Mouse (Mus musculus) heart, embryonic 14.5 days (tissue): ENCODE measurements around the gene Dst. TPM values are rescaled to one million over a fixed set of nuclear protein-coding genes. Genes with fewer than 3 reads are reported as not detected.
"Not testable (repeated sequence)": the region's sequence is repeated elsewhere in the genome, so short reads cannot be mapped to it uniquely, and the experiment has no call there.

ENCODE experiments used
- ATAC-seq: fragments of 200-750 bp; cut with Nextera tagmentation; 2 replicates; pipeline ENCODE4 v1.8.0; 2017; ENCODE audit warnings: low read depth, moderate TSS enrichment; ENCODE audit not compliant: insufficient number of reproducible peaks, insufficient read depth, low FRiP score
- H3K27ac ChIP-seq, 2 experiments: fragments of 200-500 bp in 1 of 2; fragments of 300-500 bp in 1 of 2; sonication (generic) in 1 of 2; replicated peaks in 1 of 2; 2 replicates each; pipeline ENCODE4 v1.5.1; 2012 to 2014; ENCODE audit warnings: low read depth in 2 of 2, low read length in 2 of 2, control low read depth in 1 of 2, mild to moderate bottlenecking in 1 of 2, mixed read lengths in 1 of 2; ENCODE audit not compliant: control insufficient read depth in 1 of 2, insufficient read depth in 1 of 2
- H3K27me3 ChIP-seq: fragments of 300-500 bp; sonication (generic); 2 replicates; pipeline ENCODE4 v1.6.1; 2014; ENCODE audit warnings: mild to moderate bottlenecking, low read length, control low read depth; ENCODE audit not compliant: control insufficient read depth, insufficient read depth
- H3K36me3 ChIP-seq: fragments of 300-500 bp; sonication (generic); 2 replicates; pipeline ENCODE4 v1.6.1; 2014; ENCODE audit warnings: mild to moderate bottlenecking, control low read depth, low read length, mixed read lengths; ENCODE audit not compliant: control insufficient read depth, insufficient read depth
- H3K4me1 ChIP-seq, 2 experiments: fragments of 200-500 bp in 1 of 2; fragments of 300-500 bp in 1 of 2; sonication (generic) in 1 of 2; 2 replicates each; pipeline ENCODE4 v1.6.1; 2012 to 2014; ENCODE audit warnings: low read length in 2 of 2, control low read depth in 1 of 2, mixed read lengths in 1 of 2; ENCODE audit not compliant: control insufficient read depth in 2 of 2, insufficient read depth in 2 of 2
- H3K4me2 ChIP-seq: fragments of 300-500 bp; sonication (generic); 2 replicates; pipeline ENCODE4 v1.6.1; 2014; ENCODE audit warnings: mild to moderate bottlenecking, low read length
- H3K4me3 ChIP-seq, 2 experiments: fragments of 200-500 bp in 1 of 2; fragments of 300-500 bp in 1 of 2; sonication (generic) in 1 of 2; 2 replicates each; pipeline ENCODE4 v1.5.1; 2012 to 2014; ENCODE audit warnings: low read length in 2 of 2, mild to moderate bottlenecking in 2 of 2, control low read depth in 1 of 2, low read depth in 1 of 2, moderate library complexity in 1 of 2; ENCODE audit not compliant: control insufficient read depth in 1 of 2, insufficient read depth in 1 of 2
- H3K9ac ChIP-seq: fragments of 300-500 bp; sonication (generic); 2 replicates; pipeline ENCODE4 v1.6.1; 2014; ENCODE audit warnings: mild to moderate bottlenecking, low read length
- H3K9me3 ChIP-seq: fragments of 300-500 bp; sonication (generic); 2 replicates; pipeline ENCODE4 v1.6.1; 2016; ENCODE audit warnings: low read length, control low read depth; ENCODE audit not compliant: control insufficient read depth
- WGBS: fragments of 180-500 bp; shearing (Covaris S2); extraction: QIAGEN DNeasy Blood & Tissue Kit; methylation state at CpG from one replicate; pipeline ENCODE4 v1.1.7; 2014; 5-methylcytosine and 5-hydroxymethylcytosine counted together
- polyA plus RNA-seq: library from polyadenylated mRNA; unstranded; fragments of >200 nt; fragmentation: Nextera tagmentation; extraction: Ambion mirVana; gene quantifications from 2 replicates; pipeline ENCODE4 v1.2.1, GENCODE M21; 2014

Dst gene
- polyA plus RNA-seq, 1 experiment from 2014 or later = 38.6 TPM

DNA sequence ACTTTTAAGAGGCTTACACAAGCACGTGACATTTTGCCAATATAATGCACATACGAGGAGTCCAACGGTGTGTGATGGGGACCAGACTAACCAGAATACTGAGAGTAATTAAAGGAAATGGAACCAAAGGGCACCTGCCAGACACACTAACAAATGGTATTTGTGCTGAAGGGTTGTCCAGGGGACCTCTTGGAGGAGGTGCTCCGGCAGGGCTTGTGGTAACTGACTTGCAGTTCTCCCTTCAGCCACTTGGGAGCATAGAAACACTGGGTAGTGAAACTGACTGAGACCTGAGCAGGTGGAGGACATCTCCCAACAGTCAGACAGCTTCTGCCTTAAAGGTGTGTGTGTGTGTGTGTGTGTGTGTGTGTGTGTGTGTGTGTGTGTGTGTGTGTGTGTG is 153.1 kb downstream of the Dst start:
- Histone ChIP-seq H3K9me3 (no peaks in the 10 kb centered on the region), H3K4me3 (no peak overlapping the region), H3K27ac (no peak overlapping the region), H3K4me1 (peaks cover 3 to 19% of the 10 kb centered on the region in 2 experiments), H3K36me3 (no peaks in the 10 kb centered on the region), H3K4me2 (peak overlapping the region; percentile 29), H3K9ac (no peak overlapping the region), H3K27me3 (no peaks in the 10 kb centered on the region)
- WGBS = 23% methylated on average over 4 of the region's 4 CpGs
- peak; percentile 37; the same call in 1 of the 2 replicates for ATAC-seq

DNA sequence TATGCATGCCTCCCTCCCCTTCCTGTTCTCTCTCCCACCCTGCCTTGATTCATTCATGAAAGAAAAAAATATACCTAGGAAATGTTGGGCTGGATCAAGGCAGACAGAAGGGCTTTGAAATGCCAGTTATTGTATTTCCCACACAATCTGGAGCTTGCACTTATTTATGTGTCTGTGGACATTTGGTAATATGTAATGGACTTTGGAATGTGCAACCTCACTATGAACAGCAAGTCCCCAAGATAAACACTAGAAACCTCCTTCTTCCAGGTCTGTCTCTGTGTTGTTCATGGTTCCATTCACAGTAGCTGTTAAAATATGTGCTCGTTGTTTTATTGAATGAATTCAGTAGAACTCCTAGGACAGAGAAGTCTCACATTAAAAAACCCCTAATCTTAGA is 153.8 kb downstream of the Dst start:
- no peak for ATAC-seq
- no peaks in the 10 kb centered on the region for H3K27me3 ChIP-seq
- no peaks in the 10 kb centered on the region for H3K9me3 ChIP-seq
- H3K4me2 ChIP-seq = no peak overlapping the region
- H3K9ac ChIP-seq = no peak overlapping the region
- H3K36me3 ChIP-seq = no peaks in the 10 kb centered on the region
- no peak overlapping the region for H3K27ac ChIP-seq
- no peak overlapping the region for H3K4me3 ChIP-seq
- H3K4me1 ChIP-seq = peaks cover 3 to 18% of the 10 kb centered on the region in 2 experiments
- WGBS = 64% methylated on average over 1 of the region's 1 CpGs

GRCm38 (mm10) chr1:34063943-34064342 is 155.9 kb downstream of the Dst start:
- ATAC-seq = no peak
- H3K36me3 ChIP-seq = no peaks in the 10 kb centered on the region
- no peak overlapping the region for H3K9ac ChIP-seq

GRCm38 (mm10) chr1:34065551-34066048 is 157.6 kb downstream of the Dst start:
- Histone ChIP-seq H3K9me3 (no peaks in the 10 kb centered on the region), H3K27me3 (no peaks in the 10 kb centered on the region), H3K4me1 (peaks cover 10 to 24% of the 10 kb centered on the region in 2 experiments), H3K9ac (no peak overlapping the region), H3K4me2 (no peak overlapping the region), H3K27ac (peak overlapping the region; percentile 7 to 36; a peak in 1 of 4 replicates), H3K36me3 (no peaks in the 10 kb centered on the region), H3K4me3 (no peak overlapping the region)
- 62% methylated on average over 5 of the region's 5 CpGs for WGBS
- no peak for ATAC-seq

More at GRCm38 (mm10) chr1:34063943-34064342, 155.9 kb downstream of the Dst start:
- Histone ChIP-seq H3K27me3 (no peaks in the 10 kb centered on the region), H3K4me1 (peaks cover 3 to 21% of the 10 kb centered on the region in 2 experiments), H3K4me2 (no peak overlapping the region), H3K27ac (no peak overlapping the region), H3K4me3 (no peak overlapping the region), H3K9me3 (no peaks in the 10 kb centered on the region)
- 81% methylated on average over 3 of the region's 3 CpGs for WGBS

DNA sequence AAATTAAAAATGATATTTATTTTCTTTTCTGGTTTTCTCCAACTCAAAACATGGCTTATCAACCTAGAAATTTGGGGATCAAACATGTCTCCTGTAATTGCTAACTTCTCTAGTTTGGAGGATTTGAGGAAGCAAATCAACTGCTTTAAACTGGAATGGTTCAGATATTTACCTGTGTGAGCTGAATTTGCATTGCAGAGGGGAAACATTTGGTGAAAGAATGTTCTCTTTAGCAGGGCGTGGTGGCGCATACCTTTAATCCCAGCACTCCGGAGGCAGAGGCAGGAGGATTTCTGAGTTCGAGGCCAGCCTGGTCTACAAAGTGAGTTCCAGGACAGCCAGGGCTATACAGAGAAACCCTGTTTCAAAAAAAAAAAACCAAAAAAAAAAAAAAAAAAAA is 158.4 kb downstream of the Dst start:
- H3K4me2 ChIP-seq, H3K36me3 ChIP-seq, H3K4me3 ChIP-seq, H3K9me3 ChIP-seq, H3K27ac ChIP-seq, H3K9ac ChIP-seq, H3K27me3 ChIP-seq, ATAC-seq: not testable (repeated sequence)
- H3K4me1 ChIP-seq = peaks cover 16 to 28% of the 10 kb centered on the region in 2 experiments
- WGBS = 93% methylated on average over 4 of the region's 4 CpGs

GRCm38 (mm10) chr1:34068341-34068740 is 160.3 kb downstream of the Dst start:
- Histone ChIP-seq H3K4me3 (no peak overlapping the region), H3K9me3 (no peaks in the 10 kb centered on the region)
- WGBS = 48% methylated on average over 5 of the region's 5 CpGs

DNA sequence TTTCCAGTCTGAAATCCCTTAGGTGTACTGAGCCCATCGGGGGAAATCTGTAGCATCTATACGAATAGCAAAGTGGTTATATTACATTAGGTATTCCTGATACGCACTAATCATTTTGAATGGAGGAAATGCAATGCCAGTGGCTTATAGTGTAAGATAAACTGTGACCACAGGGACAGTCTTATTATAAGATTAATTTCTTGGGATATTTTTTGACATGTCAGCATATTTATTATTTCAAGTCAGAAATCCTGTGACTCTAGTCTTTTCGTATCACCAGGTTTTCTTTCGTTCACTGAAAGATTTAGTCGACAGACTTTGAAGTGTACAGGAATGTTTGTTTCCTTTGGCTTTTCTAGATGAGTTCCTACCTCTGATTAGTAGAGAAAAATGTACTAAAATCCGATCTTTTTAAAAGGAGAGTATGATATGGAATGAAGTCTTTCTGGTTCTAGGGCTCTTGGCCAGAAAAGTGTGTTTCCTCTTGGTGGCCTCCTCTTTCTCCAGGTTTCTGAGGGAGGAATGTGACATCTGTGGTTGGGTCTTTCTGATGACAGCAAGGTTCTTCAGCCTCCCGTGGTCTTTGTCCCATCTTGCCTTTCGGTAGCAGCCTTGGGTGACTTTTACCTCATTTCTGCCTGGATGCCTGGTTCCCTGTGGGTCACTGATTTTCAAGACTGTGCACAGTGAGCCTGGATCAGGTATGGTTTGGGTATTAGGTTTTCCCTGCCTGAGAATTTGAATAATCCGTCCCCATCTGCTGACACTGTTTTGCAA is 161.7 kb downstream of the Dst start:
- no peak for ATAC-seq
- 78% methylated on average over 10 of the region's 10 CpGs for WGBS
- no peak overlapping the region for H3K4me3 ChIP-seq
- H3K4me1 ChIP-seq = peaks cover 30 to 53% of the 10 kb centered on the region in 2 experiments
- H3K9me3 ChIP-seq = no peaks in the 10 kb centered on the region
- peak overlapping the region in 1 of 2 experiments; percentile 53; a peak in 1 of 4 replicates for H3K27ac ChIP-seq
- no peaks in the 10 kb centered on the region for H3K27me3 ChIP-seq
- no peak overlapping the region for H3K9ac ChIP-seq
- no peaks in the 10 kb centered on the region for H3K36me3 ChIP-seq
- H3K4me2 ChIP-seq = no peak overlapping the region

More at GRCm38 (mm10) chr1:34068341-34068740, 160.3 kb downstream of the Dst start:
- Histone ChIP-seq H3K9ac (no peak overlapping the region), H3K4me2 (no peak overlapping the region), H3K36me3 (no peaks in the 10 kb centered on the region), H3K27ac (no peak overlapping the region), H3K4me1 (peaks cover 21 to 40% of the 10 kb centered on the region in 2 experiments), H3K27me3 (no peaks in the 10 kb centered on the region)
- no peak for ATAC-seq
